Mouse (Mus musculus) gastrocnemius, adult 2 months (tissue): ENCODE measurements at regions not wholly inside any gene's neighbourhood (a gene's known extent, or its start where the extent isn't known, plus 50 kb on each side); places are given as distances from the start of the nearest gene placed in this dataset.
A peak's percentile ranks its signal among the peaks of the same experiment; 100 is the strongest.

ENCODE experiments used
- DNase-seq: peaks from one replicate; pipeline ENCODE4 v3.0.0; 2022
- H3K27ac ChIP-seq: fragments of 200-600 bp; 2 replicates; pipeline ENCODE4 v1.8.1; 2022; ENCODE audit warnings: mild to moderate bottlenecking
- H3K4me3 ChIP-seq: fragments of 200-600 bp; 2 replicates; pipeline ENCODE4 v1.8.1; 2022; ENCODE audit warnings: mild to moderate bottlenecking, moderate library complexity
- CTCF ChIP-seq: fragments of 200-600 bp; IDR thresholded peaks from 2 replicates; pipeline ENCODE4 v1.8.1; 2022; ENCODE audit warnings: antibody characterized with exemption, mild to moderate bottlenecking, moderate library complexity
- intact Hi-C: fragments of 180-260 bp; cut with DNase I; formaldehyde crosslinking; loops from one replicate; pipeline ENCODE4 v1.15.1; 2025

DNA sequence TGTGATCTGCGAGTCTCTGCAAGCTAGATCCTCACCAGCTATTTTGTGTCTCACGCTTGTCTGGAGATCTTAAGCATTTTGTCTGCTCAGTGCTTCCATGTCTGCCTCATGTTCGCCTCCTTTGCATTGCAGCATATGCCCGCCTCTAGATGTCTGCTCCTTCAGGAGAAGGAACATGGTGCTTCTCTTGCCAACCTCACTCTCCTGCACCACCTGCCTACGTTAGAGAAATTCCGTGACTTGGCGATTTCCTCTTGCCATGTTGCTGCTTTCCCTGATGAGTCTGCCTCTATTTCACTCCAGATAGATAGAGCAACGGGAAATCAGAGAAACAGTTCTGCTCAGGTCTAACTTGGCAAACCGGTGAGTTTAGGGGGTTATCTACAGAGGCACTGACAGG, 126.2 kb downstream of the Dyrk2 start:
- DNase-seq: no peak
- Histone ChIP-seq H3K27ac (no peak overlapping the region), H3K4me3 (no peak overlapping the region)
- no peak for TF ChIP-seq CTCF
- intact Hi-C loops: no loop called here

DNA sequence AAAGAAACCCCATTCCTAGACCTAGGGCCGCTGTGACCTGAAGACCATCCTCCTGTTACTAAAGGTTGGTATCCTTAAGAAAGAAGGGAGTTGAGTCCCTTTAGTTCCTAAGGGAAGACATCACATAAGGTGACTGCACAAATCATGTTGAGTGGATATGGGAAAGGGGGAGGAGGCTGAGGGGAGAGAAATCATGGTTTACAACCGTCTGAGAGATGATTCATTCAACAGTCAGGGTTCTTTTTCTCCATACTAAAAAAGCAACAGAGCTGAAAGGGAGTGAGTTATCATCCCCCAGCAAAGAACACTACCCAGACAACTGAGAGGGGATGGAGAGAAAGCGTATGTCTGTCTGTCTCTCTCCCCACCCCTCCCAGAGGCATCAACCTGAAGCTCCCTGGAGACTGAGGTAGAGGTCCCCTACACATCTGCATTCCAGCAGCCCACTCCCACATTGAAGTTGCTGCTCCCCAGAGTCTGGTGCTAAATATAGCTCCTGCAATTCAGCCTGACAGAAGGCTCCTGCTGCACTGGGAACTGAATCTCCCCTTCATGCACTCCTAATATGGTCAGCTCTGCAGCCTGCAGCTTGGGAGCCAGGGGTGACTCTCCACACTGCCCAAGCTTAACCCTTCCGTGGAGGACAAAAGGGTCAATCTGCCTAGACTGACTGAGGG, 123.2 kb downstream of the Dyrk2 start:
- intact Hi-C loops: no loop called here
- peak; percentile 53 for DNase-seq
- no peak for TF ChIP-seq CTCF
- peak overlapping the region; percentile 83 for H3K27ac ChIP-seq
- no peak overlapping the region for H3K4me3 ChIP-seq

DNA sequence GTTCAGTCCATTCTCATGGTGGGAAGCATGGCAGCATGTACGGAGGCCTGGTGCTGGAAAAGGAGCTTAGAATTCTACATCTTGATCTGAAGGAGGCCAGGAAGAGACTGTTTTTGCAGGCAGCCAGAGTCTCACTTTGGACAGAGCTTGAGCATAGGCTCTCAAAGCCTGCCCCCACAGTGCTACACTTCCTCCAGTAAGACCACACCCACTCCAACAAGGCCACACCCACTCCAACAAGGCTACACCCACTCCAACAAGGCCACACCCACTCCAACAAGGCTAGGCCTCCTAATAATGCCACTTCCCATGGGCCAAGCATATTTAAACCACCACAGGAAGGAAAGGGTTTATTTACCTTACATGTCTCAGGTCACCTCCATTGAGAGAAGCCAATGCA, 121.0 kb downstream of the Dyrk2 start:
- intact Hi-C loops: no loop called here
- peak overlapping the region; percentile 24 for H3K27ac ChIP-seq
- no peak for TF ChIP-seq CTCF
- H3K4me3 ChIP-seq: no peak overlapping the region
- DNase-seq: no peak

DNA sequence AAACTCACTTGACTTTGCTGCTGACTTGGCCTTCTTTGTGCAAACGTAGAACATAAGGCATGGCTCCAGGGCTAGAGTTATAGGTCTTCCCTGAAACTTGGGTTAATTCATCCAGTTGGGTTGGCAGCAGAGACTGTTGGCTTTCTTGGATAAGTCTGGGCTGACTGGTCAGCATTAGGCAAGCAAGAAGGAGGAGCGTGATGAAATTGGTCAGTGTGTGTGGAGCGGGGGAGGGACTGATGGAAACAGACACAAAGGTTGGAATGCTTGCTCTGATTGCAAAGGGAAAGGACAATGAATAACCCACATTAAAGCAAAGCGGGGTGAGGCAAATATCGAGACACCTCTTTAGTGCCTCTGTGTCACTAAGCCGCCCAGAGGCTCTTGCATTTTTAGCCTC, 120.3 kb downstream of the Dyrk2 start:
- H3K27ac ChIP-seq: no peak overlapping the region
- no peak overlapping the region for H3K4me3 ChIP-seq
- intact Hi-C loops: no loop called here
- TF ChIP-seq CTCF: no peak
- no peak for DNase-seq

DNA sequence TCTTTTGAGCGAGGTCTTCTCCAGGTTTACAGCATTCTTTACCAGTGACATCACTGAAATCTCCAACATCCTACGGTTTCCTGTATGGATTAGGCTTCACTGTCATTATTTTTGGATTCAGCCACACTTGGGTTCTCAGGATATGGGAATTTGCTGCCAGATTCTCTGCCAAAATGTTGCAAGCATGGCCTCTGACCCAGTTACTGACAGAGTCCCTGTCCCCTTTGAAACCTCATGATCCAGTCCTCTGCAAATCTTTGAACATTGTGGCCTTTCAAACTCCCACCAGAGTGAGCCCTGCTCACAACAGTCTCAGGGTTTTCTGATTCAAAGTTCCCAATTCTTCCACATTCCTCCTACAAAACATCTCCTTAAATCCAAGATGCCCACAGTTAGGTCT, 118.9 kb downstream of the Dyrk2 start:
- DNase-seq: no peak
- intact Hi-C loops: no loop called here
- Histone ChIP-seq H3K4me3 (no peak overlapping the region), H3K27ac (no peak overlapping the region)
- no peak for TF ChIP-seq CTCF

DNA sequence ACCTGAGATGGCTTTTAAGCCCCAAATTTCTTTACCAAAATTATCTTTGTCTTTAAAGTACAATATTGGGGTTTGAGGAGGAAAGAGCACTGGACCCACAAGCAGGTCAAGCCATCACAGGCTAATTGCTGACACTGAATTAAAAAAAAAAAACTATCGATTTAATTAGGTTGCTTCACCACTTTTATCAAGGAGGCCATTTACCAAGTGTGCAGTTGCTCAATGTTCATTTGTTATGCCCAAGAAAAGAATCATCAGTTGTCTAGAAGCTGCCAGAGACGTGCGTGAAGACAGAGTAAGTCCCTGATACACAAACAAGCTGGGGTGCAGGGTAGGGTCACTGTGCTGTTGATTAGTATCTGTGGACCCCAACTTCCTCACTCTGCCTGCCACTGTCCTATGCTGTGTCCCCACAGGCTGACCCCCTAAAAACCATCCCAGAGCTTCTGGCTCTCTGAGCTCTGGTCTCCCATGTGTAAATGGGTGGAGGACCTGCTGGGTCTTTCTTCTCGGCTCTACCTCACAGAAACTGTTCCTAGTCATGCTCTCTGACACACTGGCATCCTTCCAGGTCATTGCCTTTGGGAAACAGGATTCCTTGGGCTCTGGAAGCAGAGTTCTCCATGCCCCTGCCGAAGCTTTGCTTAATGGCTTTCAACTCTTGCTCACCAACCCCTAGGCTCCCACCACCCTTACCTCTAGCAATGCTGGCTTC, 116.8 kb downstream of the Dyrk2 start:
- DNase-seq: no peak
- Histone ChIP-seq H3K4me3 (no peak overlapping the region), H3K27ac (no peak overlapping the region)
- no peak for TF ChIP-seq CTCF
- intact Hi-C loops: no loop called here

DNA sequence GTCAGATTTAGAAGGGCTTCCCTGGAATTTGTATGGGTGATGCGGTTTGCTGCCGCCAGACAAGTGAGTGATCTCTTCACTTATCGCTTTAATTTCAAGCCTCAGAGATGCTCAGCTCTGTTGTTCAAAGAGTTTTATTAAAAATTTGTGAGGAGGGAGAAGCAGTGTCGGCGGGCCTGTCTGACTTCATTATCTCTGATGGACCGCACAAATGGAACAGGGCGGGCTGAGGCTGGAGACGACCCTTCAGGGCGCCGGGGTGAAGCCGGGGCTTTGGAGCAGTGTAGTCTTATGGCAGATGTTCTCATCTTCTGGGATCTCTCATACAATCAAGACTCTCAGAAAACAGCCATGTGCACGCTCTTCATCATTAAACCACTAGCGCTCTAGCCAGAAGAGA, 115.2 kb downstream of the Dyrk2 start:
- DNase-seq: no peak
- no peak overlapping the region for H3K4me3 ChIP-seq
- TF ChIP-seq CTCF: no peak
- intact Hi-C loops: no loop called here
- H3K27ac ChIP-seq: no peak overlapping the region

DNA sequence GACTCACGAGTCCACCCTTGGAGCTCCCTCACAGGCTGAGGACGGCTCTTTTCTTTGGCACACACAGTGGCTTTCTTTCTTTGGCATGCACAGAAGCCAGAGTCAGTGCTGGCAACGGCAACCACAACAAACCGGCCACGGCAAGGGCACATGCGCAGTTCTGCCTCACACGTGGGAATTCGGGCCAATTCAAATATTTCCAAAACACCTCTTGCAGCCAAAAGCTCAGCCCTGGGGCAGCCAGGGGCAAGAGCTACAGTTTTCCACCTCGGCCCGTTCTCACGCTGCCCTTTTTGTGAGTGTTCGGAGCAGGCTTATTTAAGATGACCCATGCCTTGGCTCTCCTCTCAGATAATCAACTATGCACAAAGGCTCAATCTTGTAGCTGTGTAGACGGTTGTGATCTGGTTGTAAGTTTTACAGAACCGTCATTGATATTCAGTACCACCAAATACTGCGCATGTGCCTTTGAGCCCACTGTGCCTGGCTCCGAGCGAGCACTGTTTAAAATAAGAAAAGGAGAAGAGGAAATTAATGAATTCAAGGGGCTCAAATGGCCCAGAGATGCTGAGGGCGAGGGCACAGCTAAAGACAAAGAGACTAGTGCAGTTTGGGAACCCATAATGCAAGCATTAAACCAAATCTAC, 111.1 kb downstream of the Dyrk2 start:
- intact Hi-C loops: no loop called here
- peak; percentile 80 for DNase-seq
- Histone ChIP-seq H3K27ac (peak overlapping the region; percentile 81), H3K4me3 (peak overlapping the region; percentile 62)
- TF ChIP-seq CTCF: no peak

DNA sequence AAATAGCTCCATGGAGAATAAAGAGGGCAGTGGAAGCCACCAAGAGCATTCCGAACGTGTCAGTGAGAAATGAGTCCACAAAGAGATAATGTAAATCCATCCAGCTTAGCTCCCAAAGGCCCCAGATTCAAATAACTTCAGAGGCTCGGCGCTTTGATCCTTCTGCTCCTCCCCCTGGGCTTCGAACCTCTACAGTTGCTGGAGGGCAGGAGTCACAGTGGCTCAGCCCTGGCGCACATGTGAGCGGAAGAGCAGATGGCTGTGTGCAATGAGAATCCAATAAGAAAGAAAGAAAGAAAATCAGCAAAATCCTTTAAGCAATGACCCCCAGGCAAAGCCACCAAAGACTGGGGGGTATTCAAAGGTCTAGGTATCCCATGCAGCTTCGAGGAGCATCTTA, 109.6 kb downstream of the Dyrk2 start:
- TF ChIP-seq CTCF: no peak
- intact Hi-C loops: no loop called here
- H3K27ac ChIP-seq: no peak overlapping the region
- no peak for DNase-seq
- no peak overlapping the region for H3K4me3 ChIP-seq

DNA sequence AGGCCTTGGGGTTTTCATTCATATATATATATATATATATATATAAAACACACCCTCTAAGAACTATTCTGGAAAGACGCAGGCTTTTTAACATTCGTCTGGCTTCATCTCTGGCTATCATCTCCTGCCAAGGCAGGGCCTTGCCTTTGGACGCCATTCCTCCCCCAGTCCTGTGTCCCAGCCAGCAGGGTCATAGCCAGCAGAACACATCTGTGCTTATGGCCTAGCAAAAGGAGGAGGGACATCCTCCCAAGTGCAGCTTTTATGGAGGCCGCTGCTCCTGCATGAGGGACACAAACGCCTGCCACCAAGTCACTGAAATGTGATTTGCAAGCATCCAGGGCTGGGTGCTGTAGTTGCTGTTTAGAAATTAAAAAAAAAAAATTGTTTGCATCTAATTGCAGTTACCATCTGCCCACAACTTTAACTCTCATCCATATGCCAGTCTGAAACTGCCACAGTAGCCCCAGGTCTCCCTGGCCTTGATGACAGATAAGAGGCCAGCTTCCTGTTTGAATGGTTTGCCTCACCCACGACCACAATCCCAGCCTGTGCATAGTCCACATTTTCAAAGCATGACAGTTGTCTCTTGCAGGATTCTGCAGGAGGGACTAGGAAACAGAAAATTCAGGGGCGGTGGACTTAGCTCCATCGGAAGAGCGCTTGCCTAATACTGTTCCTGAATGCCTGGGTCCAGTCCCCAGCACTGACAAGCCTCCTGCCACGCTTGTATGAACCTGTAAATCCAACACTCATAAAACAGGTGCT, 108.7 kb downstream of the Dyrk2 start:
- Histone ChIP-seq H3K27ac (no peak overlapping the region), H3K4me3 (no peak overlapping the region)
- peak; percentile 70 for DNase-seq
- TF ChIP-seq CTCF: no peak
- intact Hi-C loops: no loop called here

DNA sequence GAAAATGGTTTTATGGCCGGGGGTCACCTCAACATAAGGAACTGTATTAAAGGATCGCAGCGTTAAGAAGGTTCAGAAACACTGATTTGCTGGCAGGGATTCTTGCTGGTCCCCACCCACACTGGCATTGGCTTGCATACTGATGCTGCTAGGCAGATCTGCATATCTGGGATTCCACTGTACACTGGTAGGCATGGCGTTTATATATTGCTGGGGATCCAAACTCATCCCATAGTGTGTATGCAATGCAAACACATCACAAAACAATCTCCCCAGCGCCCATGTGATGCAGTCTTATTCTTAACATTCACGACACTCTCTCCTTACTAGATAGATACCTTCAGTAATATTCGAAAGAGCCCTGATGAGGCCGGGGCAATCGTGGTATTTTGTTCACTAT, 105.0 kb downstream of the Dyrk2 start:
- no peak for TF ChIP-seq CTCF

DNA sequence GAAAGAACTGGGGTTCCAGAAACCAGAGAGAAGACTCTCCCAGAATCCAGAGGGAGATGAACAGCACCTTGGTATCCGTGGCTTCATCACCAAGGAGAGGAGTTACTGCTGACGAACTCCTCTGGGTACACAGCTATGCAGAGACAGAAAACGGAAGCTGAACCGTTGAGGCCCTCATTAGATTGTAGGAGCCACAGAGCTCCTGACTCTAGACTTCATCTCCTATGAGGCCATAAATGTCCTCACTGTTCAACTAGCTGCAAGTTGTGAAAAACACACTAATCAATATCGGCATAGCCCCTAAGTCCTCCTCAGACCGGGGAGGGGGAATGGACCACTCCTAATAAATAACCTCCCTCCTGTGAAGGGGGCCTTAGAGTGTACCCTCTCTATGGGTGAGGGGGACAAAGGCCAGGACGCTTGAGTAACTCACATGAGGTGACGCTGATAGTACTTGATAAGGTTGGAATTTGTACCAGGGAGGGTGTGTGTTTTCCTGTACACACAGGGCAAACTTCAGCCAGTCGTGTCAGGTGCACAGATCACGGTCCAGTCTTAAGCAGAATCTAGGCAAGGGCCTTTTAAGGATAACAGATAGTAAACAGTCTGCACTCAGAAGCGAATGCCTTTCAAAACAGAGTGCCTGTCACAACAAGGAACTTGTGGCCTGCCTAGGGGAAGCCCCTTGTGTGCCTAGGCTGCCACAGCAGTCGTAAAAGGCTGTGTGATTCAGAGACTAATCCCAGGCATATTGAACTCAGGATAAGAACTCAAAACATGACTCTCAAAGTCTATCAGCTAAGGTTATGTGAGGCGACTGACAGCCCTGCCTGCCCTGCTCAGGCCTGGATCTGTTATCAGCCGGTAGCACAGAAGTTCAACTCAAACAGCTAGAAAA, 104.2 kb downstream of the Dyrk2 start:
- DNase-seq: no peak
- Histone ChIP-seq H3K4me3 (no peak overlapping the region), H3K27ac (peak overlapping the region; percentile 48; the same call in 1 of the 2 replicates)
- no peak for TF ChIP-seq CTCF
- intact Hi-C loops: no loop called here

More for the DNA sequence above, 105.0 kb downstream of the Dyrk2 start:
- Histone ChIP-seq H3K4me3 (no peak overlapping the region), H3K27ac (no peak overlapping the region)
- no peak for DNase-seq
- intact Hi-C loops: no loop called here
